Mouse (Mus musculus) heart, embryonic 13.5 days (tissue): ENCODE data around the gene Jak2. TPM values are rescaled to one million over a fixed set of nuclear protein-coding genes. Genes with fewer than 3 reads are reported as not detected.

Experiments used
- polyA plus RNA-seq: library from polyadenylated mRNA; unstranded; fragments of >200 nt; fragmentation: Nextera tagmentation; extraction: Ambion mirVana; gene quantifications from 2 replicates; pipeline ENCODE4 v1.2.1, GENCODE M21; 2015

Jak2 gene
- polyA plus RNA-seq, 1 experiment from 2014 or later, result 5.3 TPM

Other genes with a start within 250 kb of the Jak2 start
- 69.3 and 69.8 TPM in 2 replicates for gene Ak3, start 203.9 kb upstream of the Jak2 start, polyA plus RNA-seq
- 22.0 and 23.5 TPM in 2 replicates for gene Rcl1, start 150.5 kb upstream of the Jak2 start, polyA plus RNA-seq
- 2.9 and 5.0 TPM in 2 replicates for gene Insl6, start 73.5 kb downstream of the Jak2 start, polyA plus RNA-seq
- gene Rln1, start 82.8 kb downstream of the Jak2 start, polyA plus RNA-seq, result 0.33 TPM in 1 of 2 replicates, not detected in the other
- 41.2 and 46.5 TPM in 2 replicates for gene Plgrkt, start 115.6 kb downstream of the Jak2 start, polyA plus RNA-seq
- gene Cd274, start 115.6 kb downstream of the Jak2 start, polyA plus RNA-seq, result 0.18 and 0.28 TPM in 2 replicates
- gene Pdcd1lg2, start 159.1 kb downstream of the Jak2 start, polyA plus RNA-seq, result not detected in 2 replicates